Mouse (Mus musculus): ENCODE measurements at regions not wholly inside any gene's neighbourhood (a gene's known extent, or its start where the extent isn't known, plus 50 kb on each side); places are given as distances from the start of the nearest gene placed in this dataset.

GRCm38 (mm10) chr6:11565246-11565645 is 342.1 kb downstream of the Ndufa4 start:
- no peak for TF ChIP-seq CTCF (IDR thresholded peaks at IDR 0.05; ENCODE audit: control insufficient read depth, insufficient read depth, low read length)
- no peak for TF ChIP-seq POLR2A (IDR thresholded peaks at IDR 0.05; ENCODE audit: borderline replicate concordance, control insufficient read depth, low read depth, low read length)
